Mouse (Mus musculus) embryonic fibroblast, embryonic 13.5 days (primary cell): Measurements from ENCODE around the gene Klrb1c.

Source experiments
- CTCF ChIP-seq: IDR thresholded peaks from 2 replicates; pipeline ENCODE4 v1.5.1; 2011; ENCODE audit warnings: mild to moderate bottlenecking, control low read depth, low read length, moderate library complexity, borderline replicate concordance; ENCODE audit not compliant: insufficient read depth
- POLR2A ChIP-seq: IDR thresholded peaks from 2 replicates; pipeline ENCODE4 v1.6.1; 2011; ENCODE audit warnings: low read depth, mild to moderate bottlenecking, control low read depth, low read length, moderate library complexity

DNA sequence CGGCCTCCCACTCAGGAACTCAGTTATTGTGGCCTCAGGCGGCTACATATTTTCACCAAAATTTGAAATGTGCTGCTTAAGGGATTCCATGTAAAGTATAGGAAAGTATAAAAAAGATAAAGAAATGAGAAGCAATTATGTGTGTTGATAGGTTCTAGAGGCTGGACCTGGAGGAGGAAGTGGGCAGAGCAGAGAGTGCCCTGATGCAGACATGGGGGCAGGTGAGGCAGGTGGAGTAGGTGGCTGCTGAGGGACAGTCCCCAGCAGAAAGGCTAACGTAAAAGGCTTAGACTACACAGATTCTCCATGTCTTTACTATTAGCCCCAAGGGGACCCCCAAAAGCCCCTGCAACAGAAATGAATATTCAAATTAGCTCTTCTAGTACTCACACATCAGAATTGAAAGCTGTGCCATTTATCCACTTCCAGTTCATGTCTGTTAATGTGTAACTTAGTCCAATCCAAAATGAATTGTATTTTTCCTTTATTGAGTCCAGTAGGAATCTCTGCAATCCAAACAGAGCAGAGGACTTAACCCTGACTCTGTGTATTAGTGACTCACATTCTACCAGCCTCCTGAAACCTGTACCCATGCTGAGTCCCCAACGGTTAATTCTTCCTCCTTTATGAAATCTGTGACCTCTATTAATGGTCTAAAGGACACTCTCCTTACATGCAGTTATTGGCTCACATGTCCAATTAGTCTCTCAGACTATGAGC, 29.2 kb upstream of the Klrb1c start:
- TF ChIP-seq CTCF (no peak), POLR2A (no peak)
